Mouse (Mus musculus) midbrain, embryonic 16.5 days (tissue): ENCODE results near the gene Gdf11. TPM values are rescaled to one million over a fixed set of nuclear protein-coding genes. Genes with fewer than 3 reads are reported as not detected.

Source experiments
- ATAC-seq: fragments of 200-750 bp; cut with Nextera tagmentation; 2 replicates; pipeline ENCODE4 v1.8.0; 2017; ENCODE audit warnings: moderate TSS enrichment
- H3K27ac ChIP-seq: fragments of 300-500 bp; sonication (generic); 2 replicates; pipeline ENCODE4 v1.5.1; 2014; ENCODE audit warnings: mild to moderate bottlenecking, low read length, mixed read lengths
- H3K27me3 ChIP-seq: fragments of 300-500 bp; sonication (generic); 2 replicates; pipeline ENCODE4 v1.6.1; 2014; ENCODE audit warnings: low read depth, low read length, mixed read lengths; ENCODE audit not compliant: control insufficient read depth, insufficient read depth
- H3K36me3 ChIP-seq: fragments of 300-500 bp; sonication (generic); 2 replicates; pipeline ENCODE4 v1.6.1; 2014; ENCODE audit warnings: mild to moderate bottlenecking, low read length, moderate library complexity, mixed read lengths; ENCODE audit not compliant: control insufficient read depth, insufficient read depth
- H3K4me1 ChIP-seq: fragments of 300-500 bp; sonication (generic); 2 replicates; pipeline ENCODE4 v1.6.1; 2014; ENCODE audit warnings: mild to moderate bottlenecking, low read length, mixed read lengths; ENCODE audit not compliant: control insufficient read depth, insufficient read depth
- H3K4me2 ChIP-seq: fragments of 300-500 bp; sonication (generic); 2 replicates; pipeline ENCODE4 v1.6.1; 2014; ENCODE audit warnings: mild to moderate bottlenecking, low read length, mixed read lengths
- H3K4me3 ChIP-seq: fragments of 300-500 bp; sonication (generic); 2 replicates; pipeline ENCODE4 v1.5.1; 2014; ENCODE audit warnings: low read depth, mild to moderate bottlenecking, low read length, moderate library complexity, mixed read lengths
- H3K9ac ChIP-seq: fragments of 300-500 bp; sonication (generic); 2 replicates; pipeline ENCODE4 v1.6.1; 2014; ENCODE audit warnings: low read depth, low read length, mixed read lengths
- H3K9me3 ChIP-seq: fragments of 300-500 bp; sonication (generic); replicated peaks from 2 replicates; pipeline ENCODE4 v1.6.1; 2014; ENCODE audit warnings: mild to moderate bottlenecking, low read length, mixed read lengths; ENCODE audit not compliant: control insufficient read depth, poor library complexity, severe bottlenecking
- WGBS: fragments of 180-500 bp; shearing (Covaris S2); extraction: QIAGEN DNeasy Blood & Tissue Kit; methylation state at CpG from one replicate; pipeline ENCODE4 v1.1.7; 2014; 5-methylcytosine and 5-hydroxymethylcytosine counted together
- polyA plus RNA-seq: library from polyadenylated mRNA; unstranded; fragments of >200 nt; fragmentation: Nextera tagmentation; extraction: Ambion mirVana; gene quantifications from 2 replicates; pipeline ENCODE4 v1.2.1, GENCODE M21; 2015

Gdf11 gene
- polyA plus RNA-seq, 1 experiment from 2014 or later, result 7.9 TPM

GRCm38 (mm10) chr10:128933976-128934721, 42.6 kb upstream of the Gdf11 start:
- H3K9ac ChIP-seq, result peak overlapping the region; percentile 67
- H3K4me3 ChIP-seq, result peak overlapping the region; percentile 49
- 2% methylated on average over 21 of the region's 21 CpGs for WGBS
- H3K27ac ChIP-seq, result no peak overlapping the region
- H3K9me3 ChIP-seq, result no peaks in the 10 kb centered on the region
- peak; percentile 36 for ATAC-seq
- peak overlapping the region; percentile 87 for H3K4me2 ChIP-seq
- no peaks in the 10 kb centered on the region for H3K36me3 ChIP-seq
- H3K27me3 ChIP-seq, result peaks cover 30% of the 10 kb centered on the region
- peaks cover 7% of the 10 kb centered on the region; the same call in 1 of the 2 replicates for H3K4me1 ChIP-seq

- H3K4me1 ChIP-seq, result peaks cover 7% of the 10 kb centered on the region; the same call in 1 of the 2 replicates
- ATAC-seq, result peak; percentile 72
- no peak within 1 kb of the TSS for H3K27ac ChIP-seq
- H3K36me3 ChIP-seq, result no peaks in the 10 kb centered on the region
- H3K9ac ChIP-seq, result peak within 1 kb of the TSS; percentile 67
- peak within 1 kb of the TSS; percentile 87 for H3K4me2 ChIP-seq
- no peaks in the 10 kb centered on the region for H3K9me3 ChIP-seq
- 1% methylated on average over 26 of the region's 26 CpGs for WGBS
- H3K27me3 ChIP-seq, result peaks cover 31% of the 10 kb centered on the region
- H3K4me3 ChIP-seq, result peak within 1 kb of the TSS; percentile 49
These were observed 42.1 kb upstream of the Gdf11 start, which contains the start of gene Itga7 for GRCm38 (mm10) chr10:128933574-128933973. TSS of gene Itga7 (plus strand) at chr10:128933818.

GRCm38 (mm10) chr10:128931441-128931840, 39.9 kb upstream of the Gdf11 start:
- no peak overlapping the region for H3K9ac ChIP-seq
- H3K4me1 ChIP-seq, result peaks cover 7% of the 10 kb centered on the region; the same call in 1 of the 2 replicates
- H3K27ac ChIP-seq, result no peak overlapping the region
- H3K9me3 ChIP-seq, result no peaks in the 10 kb centered on the region
- H3K4me3 ChIP-seq, result no peak overlapping the region
- no peak overlapping the region for H3K4me2 ChIP-seq
- no peak for ATAC-seq
- peaks cover 34% of the 10 kb centered on the region for H3K27me3 ChIP-seq
- no peaks in the 10 kb centered on the region for H3K36me3 ChIP-seq
- 74% methylated on average over 2 of the region's 2 CpGs for WGBS

- Histone ChIP-seq H3K36me3 (no peaks in the 10 kb centered on the region), H3K9ac (no peak overlapping the region), H3K27me3 (peaks cover 20% of the 10 kb centered on the region), H3K4me1 (peaks cover 7% of the 10 kb centered on the region; the same call in 1 of the 2 replicates), H3K4me3 (no peak overlapping the region), H3K27ac (no peak overlapping the region; the same call in 1 of the 2 replicates), H3K4me2 (no peak overlapping the region), H3K9me3 (no peaks in the 10 kb centered on the region)
- ATAC-seq, result no peak
- WGBS, result 59% methylated on average over 7 of the region's 7 CpGs
These were observed 38.3 kb upstream of the Gdf11 start for GRCm38 (mm10) chr10:128929638-128930378.

- Histone ChIP-seq H3K9ac (0 out of 2 replicates have a peak overlapping the region, but pooled peaks have one; percentile 2), H3K4me3 (no peak overlapping the region), H3K9me3 (no peaks in the 10 kb centered on the region), H3K27ac (no peak overlapping the region), H3K27me3 (peaks cover 20% of the 10 kb centered on the region), H3K4me2 (no peak overlapping the region), H3K36me3 (no peaks in the 10 kb centered on the region), H3K4me1 (peaks cover 10% of the 10 kb centered on the region)
- WGBS, result 17% methylated on average over 4 of the region's 4 CpGs
- ATAC-seq, result no peak
These were observed 36.8 kb upstream of the Gdf11 start for GRCm38 (mm10) chr10:128928356-128928755.

GRCm38 (mm10) chr10:128923935-128924334, 32.4 kb upstream of the Gdf11 start, which contains the start of gene Bloc1s1:
TSS of gene Bloc1s1 (minus strand) at chr10:128924035.
- Histone ChIP-seq H3K4me3 (peak within 1 kb of the TSS; percentile 86), H3K27ac (peak within 1 kb of the TSS; percentile 97), H3K36me3 (no peaks in the 10 kb centered on the region), H3K9ac (peak within 1 kb of the TSS; percentile 85), H3K27me3 (peaks cover 5% of the 10 kb centered on the region), H3K9me3 (no peaks in the 10 kb centered on the region), H3K4me1 (peaks cover 18% of the 10 kb centered on the region), H3K4me2 (peak within 1 kb of the TSS; percentile 85)
- 68% methylated on average over 9 of the region's 9 CpGs for WGBS
- ATAC-seq, result no peak

- Histone ChIP-seq H3K9ac (peak overlapping the region; percentile 85), H3K9me3 (no peaks in the 10 kb centered on the region), H3K27me3 (peaks cover 2% of the 10 kb centered on the region; the same call in 1 of the 2 replicates), H3K4me3 (peak overlapping the region; percentile 86), H3K27ac (peak overlapping the region; percentile 97), H3K36me3 (no peaks in the 10 kb centered on the region), H3K4me2 (peak overlapping the region; percentile 85), H3K4me1 (peaks cover 18% of the 10 kb centered on the region)
- under 1% methylated on average over 41 of the region's 42 CpGs for WGBS
- ATAC-seq, result peak; percentile 95
These were observed 31.6 kb upstream of the Gdf11 start for GRCm38 (mm10) chr10:128923013-128923691.

- Histone ChIP-seq H3K36me3 (no peaks in the 10 kb centered on the region), H3K9ac (peak within 1 kb of the TSS; percentile 85), H3K4me2 (peak within 1 kb of the TSS; percentile 85), H3K27me3 (no peaks in the 10 kb centered on the region), H3K27ac (peak within 1 kb of the TSS; percentile 97), H3K4me1 (peaks cover 18% of the 10 kb centered on the region), H3K9me3 (no peaks in the 10 kb centered on the region), H3K4me3 (peak within 1 kb of the TSS; percentile 86)
- ATAC-seq, result no peak
- 8% methylated on average over 1 of the region's 1 CpGs for WGBS
These were observed 31.2 kb upstream of the Gdf11 start, which contains the start of gene Rdh5 for GRCm38 (mm10) chr10:128922822-128923012. TSS of gene Rdh5 (minus strand) at chr10:128922888.
